Mouse (Mus musculus) lung, adult 2 months (tissue): Measurements from ENCODE around the gene Prr5l.

Experiments used
- CTCF ChIP-seq: fragments of 200-500 bp; IDR thresholded peaks from 2 replicates; pipeline ENCODE4 v1.5.1; 2011; ENCODE audit warnings: mild to moderate bottlenecking, low read length, control low read depth; ENCODE audit not compliant: insufficient read depth
- POLR2A ChIP-seq: fragments of 200-500 bp; IDR thresholded peaks from 2 replicates; pipeline ENCODE4 v1.6.1; 2011; ENCODE audit warnings: low read depth, mild to moderate bottlenecking, control low read depth, low read length, borderline replicate concordance; ENCODE audit errors: extremely low read depth

- TF ChIP-seq CTCF (no peak), POLR2A (no peak)
Measured at GRCm38 (mm10) chr2:101810774-101811173, 72.1 kb downstream of the Prr5l start.
